Mouse (Mus musculus): ENCODE data around the gene Amigo1.

DNA sequence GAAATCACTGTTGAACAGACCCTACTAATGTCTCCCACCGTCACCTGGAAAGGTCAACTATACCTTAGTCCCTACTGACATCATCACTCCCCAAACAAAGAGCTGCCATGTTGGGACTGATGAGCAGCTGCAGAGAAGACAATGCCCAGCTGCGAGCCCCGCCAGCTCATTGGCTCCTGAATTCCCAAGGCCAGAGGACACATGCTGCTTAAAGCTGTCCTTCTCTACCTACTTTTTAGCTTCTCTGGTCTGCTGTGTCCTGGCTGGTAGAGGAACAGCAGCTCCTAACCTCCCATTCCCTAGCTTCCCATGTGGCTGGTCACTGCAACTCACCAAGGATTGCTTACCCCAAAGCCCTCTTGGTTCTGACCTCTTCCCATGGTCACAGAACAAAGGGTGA is 33.8 kb upstream of the Amigo1 start:
- TF ChIP-seq FLI1 (IDR thresholded peaks at IDR 0.05; ENCODE audit: low read length): no peak
- TF ChIP-seq GATA1 (IDR thresholded peaks at IDR 0.05; ENCODE audit: borderline replicate concordance, low read length): no peak

Measured in megakaryocyte, embryonic 14.5 days (primary cell).